Mouse (Mus musculus) lung, adult 2 months (tissue): ENCODE measurements around the gene Pfn1.

Experiments used
- CTCF ChIP-seq: fragments of 200-500 bp; IDR thresholded peaks from 2 replicates; pipeline ENCODE4 v1.5.1; 2011; ENCODE audit warnings: mild to moderate bottlenecking, low read length, control low read depth; ENCODE audit not compliant: insufficient read depth
- POLR2A ChIP-seq: fragments of 200-500 bp; IDR thresholded peaks from 2 replicates; pipeline ENCODE4 v1.6.1; 2011; ENCODE audit warnings: low read depth, mild to moderate bottlenecking, control low read depth, low read length, borderline replicate concordance; ENCODE audit errors: extremely low read depth

GRCm38 (mm10) chr11:70646259-70646555 is 8.2 kb downstream of the Pfn1 start:
- TF ChIP-seq CTCF (no peak), POLR2A (no peak)
